Mouse (Mus musculus): ENCODE results near the gene Cops4. TPM values are rescaled to one million over a fixed set of nuclear protein-coding genes. Genes with fewer than 3 reads are reported as not detected.
A peak's percentile ranks its signal among the peaks of the same experiment; 100 is the strongest.

Gene Cops4
- polyA plus RNA-seq, 1 experiment from 2014 or later, result 132 TPM

DNA sequence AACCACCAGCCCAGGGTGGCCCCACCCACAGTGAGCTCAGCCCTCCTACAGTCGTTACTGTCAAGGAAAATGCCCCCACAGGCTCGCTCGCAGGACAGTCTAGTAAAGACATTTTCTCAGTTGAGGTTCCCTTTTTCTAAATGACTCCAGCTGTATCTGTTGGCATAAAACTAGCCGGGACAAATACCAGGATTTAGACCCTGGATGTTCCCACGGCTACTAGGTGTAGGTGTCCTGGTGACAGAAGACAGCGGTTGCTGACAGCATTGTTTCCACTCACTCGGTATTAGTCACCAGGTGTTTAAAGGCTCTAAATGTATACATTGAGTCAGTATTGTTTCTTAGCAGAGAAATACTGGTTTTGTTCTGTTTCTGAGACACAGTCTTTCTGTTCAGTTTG lies 17.7 kb downstream of the Cops4 start:
- DNase-seq (ENCODE audit: low read depth, low spot score) (no peak), ATAC-seq (no peak)
- in situ Hi-C loops (cut with MboI; ENCODE audit: low pct_unique_long_range_greater_than_20kb), result no loop called here
- no peak for TF ChIP-seq CTCF (IDR thresholded peaks at IDR 0.05)
- ChIA-PET POLR2A (no interaction called here), CTCF (interaction anchor here (0.6 to 2.1 kb wide), 7 partner anchors 8 to 43 kb away, joined by 3 to 12 read pairs (median 5); partner anchors contain the start of gene Cops4)
- no peaks in the 10 kb centered on the region for H3K27me3 ChIP-seq

DNA sequence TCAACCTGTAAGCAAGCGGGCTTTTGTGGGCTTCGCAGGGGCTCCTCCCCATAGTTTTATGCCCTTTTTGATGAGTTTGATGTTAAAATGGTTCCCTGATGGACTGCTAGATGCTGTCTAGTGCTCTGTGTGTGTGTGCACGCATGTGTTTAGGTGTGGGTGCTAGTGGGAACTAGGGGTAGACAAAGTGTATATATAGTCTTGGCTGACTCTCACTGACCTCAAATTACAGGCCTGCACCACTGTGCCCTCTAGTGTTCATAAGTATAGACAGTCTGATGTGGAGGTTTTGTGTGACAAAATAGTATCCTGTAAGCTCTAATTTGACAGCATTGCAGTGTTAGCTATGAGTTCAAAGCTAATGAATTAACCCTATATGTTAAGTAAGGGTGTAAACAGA lies 18.5 kb downstream of the Cops4 start:
- ChIA-PET CTCF (interaction anchor here (0.6 to 2.1 kb wide), 17 partner anchors 9 to 138 kb away, joined by 3 to 12 read pairs (median 4); partner anchors contain the start of genes Cops4 and Coq2), POLR2A (interaction anchor here (0.6 kb wide), 1 partner anchor 31 kb away, joined by 3 read pairs; no protein-coding TSS in a partner anchor)
- ATAC-seq (no peak), DNase-seq (ENCODE audit: low read depth, low spot score) (no peak)
- in situ Hi-C loops (cut with MboI; ENCODE audit: low pct_unique_long_range_greater_than_20kb), result no loop called here
- no peaks in the 10 kb centered on the region for H3K27me3 ChIP-seq
- peak; percentile 64 for TF ChIP-seq CTCF (IDR thresholded peaks at IDR 0.05)

DNA sequence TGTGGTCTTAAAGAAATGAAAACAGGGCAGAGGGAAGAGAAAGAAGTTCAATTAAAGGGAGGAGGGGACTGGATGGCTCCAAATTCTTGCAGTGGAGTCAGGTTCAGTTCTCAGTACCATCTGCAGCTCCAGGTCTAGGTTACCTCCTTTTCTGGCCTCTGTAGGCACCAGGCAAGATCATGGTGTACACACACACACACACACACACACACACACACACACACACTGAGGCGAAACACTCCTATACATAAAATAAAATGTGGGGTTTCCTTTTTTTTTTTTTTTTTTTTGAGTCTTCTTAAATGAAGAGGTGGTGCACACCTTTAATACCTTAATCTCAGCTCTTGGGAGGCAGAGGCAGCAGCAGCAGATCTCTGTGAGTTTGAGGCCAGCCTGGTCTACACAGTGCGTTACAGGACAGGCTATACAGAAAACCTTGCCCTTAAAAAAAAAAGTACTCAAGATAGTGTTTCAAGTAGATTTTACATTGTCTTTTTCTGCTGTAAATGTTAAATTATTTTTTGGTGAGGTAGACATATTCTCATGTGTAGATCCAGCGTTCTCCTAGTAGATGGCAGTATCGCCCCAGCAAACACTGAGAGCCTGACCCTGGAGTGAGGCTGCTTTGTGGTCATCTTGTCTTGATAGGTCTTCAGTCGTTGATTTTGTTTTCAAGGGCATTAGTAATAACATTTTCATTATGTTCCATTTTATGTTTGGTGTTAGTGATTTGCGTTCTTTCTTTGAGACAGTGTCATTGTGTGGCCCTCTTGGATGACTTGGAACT lies 28.4 kb downstream of the Cops4 start:
- ATAC-seq, result peak; percentile 31
- no peak for DNase-seq (ENCODE audit: low read depth, low spot score)
- no peaks in the 10 kb centered on the region for H3K27me3 ChIP-seq
- ChIA-PET POLR2A (no interaction called here), CTCF (interaction anchor here (0.8 to 5.4 kb wide), 4 partner anchors 9 to 271 kb away, joined by 3 to 20 read pairs (median 4); partner anchors contain the start of gene Coq2)
- TF ChIP-seq CTCF (IDR thresholded peaks at IDR 0.05), result peak; percentile 86
- in situ Hi-C loops (cut with MboI; ENCODE audit: low pct_unique_long_range_greater_than_20kb), result loop anchor here (5.0 to 10.0 kb wide), 3 partner anchors 116 to 368 kb away; no protein-coding TSS in a partner anchor

DNA sequence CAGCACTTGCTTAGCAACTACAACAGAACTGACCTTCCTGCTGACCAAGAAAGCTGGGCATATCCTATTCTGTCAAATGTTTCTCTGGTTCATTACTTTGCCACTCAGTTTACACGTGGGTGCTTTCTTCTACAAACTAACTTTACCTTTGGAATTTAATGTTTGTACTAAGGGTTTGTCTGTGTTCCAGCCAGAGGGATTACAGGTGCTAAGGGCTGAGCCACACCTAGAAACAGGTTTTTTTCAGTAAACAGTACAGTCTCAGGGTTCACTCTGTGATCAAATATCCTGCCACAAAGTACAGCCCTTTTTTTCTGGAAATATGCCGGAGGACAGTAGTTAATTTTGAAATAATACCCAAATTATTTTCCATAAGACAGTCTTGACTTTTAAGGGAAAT lies 30.1 kb downstream of the Cops4 start:
- DNase-seq (ENCODE audit: low read depth, low spot score) (no peak), ATAC-seq (no peak)
- H3K27me3 ChIP-seq, result no peaks in the 10 kb centered on the region
- CTCF ChIA-PET, result interaction anchor here (0.7 to 5.4 kb wide), 8 partner anchors 10 to 127 kb away, joined by 3 to 20 read pairs (median 4); partner anchors contain the start of gene Coq2
- TF ChIP-seq CTCF (IDR thresholded peaks at IDR 0.05), result no peak
- in situ Hi-C loops (cut with MboI; ENCODE audit: low pct_unique_long_range_greater_than_20kb), result loop anchor here (5.0 to 10.0 kb wide), 3 partner anchors 114 to 367 kb away; no protein-coding TSS in a partner anchor
- POLR2A ChIA-PET, result no interaction called here

DNA sequence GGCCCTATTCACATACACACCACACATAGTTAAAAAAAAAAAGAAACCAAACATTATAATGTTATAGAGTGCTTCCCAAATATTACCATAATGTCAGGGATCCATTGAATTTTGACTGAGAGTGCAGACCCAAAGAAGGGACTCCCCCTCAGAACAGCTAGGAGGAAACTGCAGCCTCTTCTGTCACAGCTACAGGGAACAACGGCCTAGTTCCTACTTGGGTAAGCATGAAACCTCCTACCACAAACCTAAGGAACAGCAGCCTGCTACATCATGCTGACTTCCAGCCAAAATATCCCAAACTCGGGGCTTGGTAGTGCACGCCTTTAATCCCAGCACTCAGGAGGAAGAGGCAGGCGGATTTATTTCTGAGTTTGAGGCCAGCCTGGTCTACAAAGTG lies 31.2 kb downstream of the Cops4 start:
- no peaks in the 10 kb centered on the region for H3K27me3 ChIP-seq
- ChIA-PET CTCF (interaction anchor here (0.8 to 1.8 kb wide), 3 partner anchors 8 to 126 kb away, joined by 3 to 4 read pairs (median 4); partner anchors contain the start of gene Coq2), POLR2A (no interaction called here)
- ATAC-seq (no peak), DNase-seq (ENCODE audit: low read depth, low spot score) (no peak)
- in situ Hi-C loops (cut with MboI; ENCODE audit: low pct_unique_long_range_greater_than_20kb), result loop anchor here (5.0 to 10.0 kb wide), 3 partner anchors 113 to 365 kb away; no protein-coding TSS in a partner anchor
- no peak for TF ChIP-seq CTCF (IDR thresholded peaks at IDR 0.05)

DNA sequence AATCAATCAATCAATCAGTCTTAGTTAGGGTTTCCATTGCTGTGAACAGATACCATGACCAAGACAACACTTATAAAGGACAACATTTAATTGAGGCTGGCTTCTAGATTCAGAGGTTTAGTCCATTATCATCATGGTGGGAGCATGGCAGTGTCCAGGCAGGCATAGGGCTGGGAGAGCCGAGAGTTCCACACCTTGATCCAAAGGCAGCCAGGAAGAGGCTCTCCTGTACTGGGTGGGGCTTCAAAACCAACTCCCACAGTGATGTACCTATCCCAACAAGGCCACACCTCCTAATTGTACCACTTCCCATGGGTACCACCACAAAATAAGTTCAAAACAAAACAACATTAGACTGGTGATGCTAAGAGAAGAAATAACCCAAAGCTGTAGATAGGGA lies 32.0 kb downstream of the Cops4 start:
- in situ Hi-C loops (cut with MboI; ENCODE audit: low pct_unique_long_range_greater_than_20kb), result no loop called here
- TF ChIP-seq CTCF (IDR thresholded peaks at IDR 0.05), result no peak
- ChIA-PET POLR2A (interaction anchor here (0.8 kb wide), 1 partner anchor 12 kb away, joined by 3 read pairs; no protein-coding TSS in a partner anchor), CTCF (interaction anchor here (0.8 to 2.7 kb wide), 3 partner anchors 9 to 121 kb away, joined by 3 to 8 read pairs (median 5); no protein-coding TSS in a partner anchor)
- DNase-seq (ENCODE audit: low read depth, low spot score), result no peak
- ATAC-seq, result no peak
- no peaks in the 10 kb centered on the region for H3K27me3 ChIP-seq

DNA sequence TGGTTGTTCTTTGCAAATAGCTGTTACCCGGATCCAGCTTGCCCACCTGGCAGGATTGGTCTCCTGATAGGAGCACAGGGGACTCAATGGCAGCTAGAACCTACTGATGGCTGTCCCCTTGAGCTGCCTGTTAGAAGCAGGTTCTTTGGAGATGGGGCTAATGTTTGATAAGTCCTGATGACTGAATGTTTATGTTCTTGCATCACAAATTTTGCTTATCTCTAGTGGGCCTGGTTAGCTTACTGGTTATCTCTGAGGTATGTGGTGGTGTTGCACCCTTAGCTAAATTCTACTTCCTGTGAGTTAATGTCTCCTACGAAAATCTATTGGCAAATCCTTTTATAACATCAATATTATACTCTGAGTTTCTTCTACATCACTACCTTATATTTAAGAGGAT lies 33.8 kb downstream of the Cops4 start:
- POLR2A ChIA-PET, result interaction anchor here (0.6 to 0.7 kb wide), 3 partner anchors 18 to 56 kb away, joined by 3 read pairs; no protein-coding TSS in a partner anchor
- TF ChIP-seq CTCF (IDR thresholded peaks at IDR 0.05), result no peak
- ATAC-seq, result no peak
- no peaks in the 10 kb centered on the region for H3K27me3 ChIP-seq
- no peak for DNase-seq (ENCODE audit: low read depth, low spot score)
- CTCF ChIA-PET, result interaction anchor here (1.0 to 2.7 kb wide), 4 partner anchors 11 to 120 kb away, joined by 4 to 8 read pairs (median 6); no protein-coding TSS in a partner anchor
- in situ Hi-C loops (cut with MboI; ENCODE audit: low pct_unique_long_range_greater_than_20kb), result no loop called here

DNA sequence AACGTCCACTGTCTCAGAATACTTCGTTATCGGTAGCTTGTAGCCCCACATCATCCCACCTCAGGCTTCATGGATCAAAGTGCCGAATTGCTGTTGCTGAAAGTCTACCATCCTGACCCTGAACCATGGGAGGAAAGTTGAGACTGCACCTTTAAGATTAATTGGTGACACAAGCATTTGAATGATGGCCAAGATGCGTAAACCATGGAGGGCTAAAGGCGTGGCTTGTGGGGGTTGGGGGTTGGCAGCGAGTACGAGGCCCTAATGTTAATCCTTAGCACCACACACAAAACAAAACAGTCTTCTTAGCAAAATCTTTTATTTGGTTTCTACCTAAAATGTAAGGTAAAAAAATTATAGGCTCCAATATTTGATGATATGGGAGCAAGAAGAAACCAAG lies 35.3 kb downstream of the Cops4 start:
- DNase-seq (ENCODE audit: low read depth, low spot score) (no peak), ATAC-seq (no peak)
- in situ Hi-C loops (cut with MboI; ENCODE audit: low pct_unique_long_range_greater_than_20kb), result no loop called here
- CTCF ChIA-PET, result interaction anchor here (0.9 to 1.7 kb wide), 3 partner anchors 11 to 118 kb away, joined by 3 to 7 read pairs (median 3); no protein-coding TSS in a partner anchor
- TF ChIP-seq CTCF (IDR thresholded peaks at IDR 0.05), result no peak
- POLR2A ChIA-PET, result no interaction called here
- H3K27me3 ChIP-seq, result no peaks in the 10 kb centered on the region

DNA sequence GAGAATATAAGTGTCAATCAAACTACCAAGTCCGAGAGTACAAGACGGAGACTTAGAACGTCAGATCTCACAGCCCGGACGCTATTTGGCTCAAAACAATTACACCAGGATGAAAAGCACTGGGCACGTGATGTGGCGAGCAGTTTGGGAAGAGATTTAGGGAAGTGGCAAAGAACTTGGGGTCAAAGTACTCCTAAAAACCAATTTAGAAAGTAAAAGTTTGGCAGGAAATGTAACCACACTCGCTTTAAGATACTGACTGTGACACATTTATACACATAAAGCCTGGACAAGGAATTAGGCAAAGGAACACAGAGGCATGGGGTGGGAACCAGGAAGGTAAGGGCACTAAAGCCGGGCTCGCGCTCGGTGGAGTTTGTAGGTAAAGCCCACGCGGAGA lies 38.9 kb downstream of the Cops4 start:
- in situ Hi-C loops (cut with MboI; ENCODE audit: low pct_unique_long_range_greater_than_20kb), result no loop called here
- CTCF ChIA-PET, result interaction anchor here (1.4 to 2.1 kb wide), 2 partner anchors 14 to 113 kb away, joined by 3 to 10 read pairs; no protein-coding TSS in a partner anchor
- POLR2A ChIA-PET, result interaction anchor here (0.7 kb wide), 1 partner anchor 18 kb away, joined by 5 read pairs; no protein-coding TSS in a partner anchor
- no peak for DNase-seq (ENCODE audit: low read depth, low spot score)
- no peaks in the 10 kb centered on the region for H3K27me3 ChIP-seq
- no peak for TF ChIP-seq CTCF (IDR thresholded peaks at IDR 0.05)
- no peak for ATAC-seq

DNA sequence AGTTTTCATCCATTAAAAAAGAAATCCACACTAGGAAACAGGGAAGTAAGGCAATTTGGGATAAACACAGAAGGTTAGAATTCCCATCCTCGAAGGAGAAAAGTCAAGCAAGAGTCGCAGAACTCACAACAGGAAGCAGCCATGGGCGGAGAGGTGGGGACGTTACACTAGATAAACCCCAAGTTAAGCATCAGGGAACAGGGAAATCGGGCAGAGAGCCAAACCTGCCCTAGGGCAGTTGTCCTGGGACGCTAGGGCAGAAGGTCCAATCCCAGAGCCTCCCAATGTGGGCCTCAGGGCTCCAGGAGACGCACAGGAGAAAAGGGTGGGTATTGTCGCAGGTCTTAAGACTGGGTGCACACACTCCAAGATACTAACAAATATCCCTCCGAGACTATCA lies 39.4 kb downstream of the Cops4 start:
- DNase-seq (ENCODE audit: low read depth, low spot score) (peak; percentile 41), ATAC-seq (no peak)
- TF ChIP-seq CTCF (IDR thresholded peaks at IDR 0.05), result no peak
- in situ Hi-C loops (cut with MboI; ENCODE audit: low pct_unique_long_range_greater_than_20kb), result no loop called here
- ChIA-PET POLR2A (no interaction called here), CTCF (interaction anchor here (1.4 to 2.1 kb wide), 2 partner anchors 15 to 113 kb away, joined by 3 to 10 read pairs; no protein-coding TSS in a partner anchor)
- no peaks in the 10 kb centered on the region for H3K27me3 ChIP-seq

All from Patski (cell line).